Mouse (Mus musculus): ENCODE results near the gene Bud13. TPM values are rescaled to one million over a fixed set of nuclear protein-coding genes. Genes with fewer than 3 reads are reported as not detected.
"Not testable (repeated sequence)": the region's sequence is repeated elsewhere in the genome, so short reads cannot be mapped to it uniquely, and the experiment has no call there.

The Bud13 gene
- polyA plus RNA-seq, 1 experiment from 2014 or later, result 28.7 TPM

- 9% methylated on average over 4 of the region's 4 CpGs for WGBS
- H3K4me3 ChIP-seq, result no peak overlapping the region
- ATAC-seq (ENCODE audit: insufficient number of reproducible peaks, insufficient read depth, low FRiP score, low TSS enrichment, low read depth), result no peak
- H3K4me1 ChIP-seq, result peaks cover 18% of the 10 kb centered on the region
- no peaks in the 10 kb centered on the region for H3K27me3 ChIP-seq
- H3K4me2 ChIP-seq, result no peak overlapping the region
- no peaks in the 10 kb centered on the region for H3K9me3 ChIP-seq
- no peaks in the 10 kb centered on the region for H3K36me3 ChIP-seq
- H3K9ac ChIP-seq, result peak overlapping the region; percentile 17; the same call in 1 of the 2 replicates
- no peak overlapping the region for H3K27ac ChIP-seq
Observed at GRCm38 (mm10) chr9:46314507-46314906, 31.7 kb downstream of the Bud13 start.

DNA sequence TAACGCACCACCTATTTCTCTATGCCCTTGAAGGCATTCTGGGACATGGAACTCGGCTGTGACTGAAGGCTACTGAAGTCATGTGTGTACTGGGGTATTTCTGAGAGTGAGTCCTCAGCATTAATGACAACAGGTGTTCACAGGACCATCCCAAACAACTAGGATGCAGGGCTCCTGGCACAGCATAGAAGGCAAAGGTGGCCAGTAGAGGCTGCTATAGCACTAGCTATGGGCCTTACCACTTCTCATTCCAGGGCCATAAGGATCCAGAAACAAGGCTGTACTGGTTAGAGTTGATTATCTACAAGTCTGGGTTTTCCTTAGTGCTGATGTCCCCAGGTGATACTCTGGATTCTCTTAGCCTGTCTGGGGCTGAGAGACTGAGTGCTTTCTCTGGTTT lies 32.1 kb downstream of the Bud13 start:
- H3K4me3 ChIP-seq, result no peak overlapping the region
- no peaks in the 10 kb centered on the region for H3K27me3 ChIP-seq
- ATAC-seq (ENCODE audit: insufficient number of reproducible peaks, insufficient read depth, low FRiP score, low TSS enrichment, low read depth), result no peak
- no peaks in the 10 kb centered on the region for H3K36me3 ChIP-seq
- H3K27ac ChIP-seq, result no peak overlapping the region
- H3K9me3 ChIP-seq, result peaks cover 3% of the 10 kb centered on the region; the same call in 1 of the 2 replicates
- no peak overlapping the region for H3K9ac ChIP-seq
- WGBS, result 47% methylated on average over 2 of the region's 2 CpGs
- peaks cover 18% of the 10 kb centered on the region for H3K4me1 ChIP-seq
- H3K4me2 ChIP-seq, result no peak overlapping the region

- peaks cover 5% of the 10 kb centered on the region; the same call in 1 of the 2 replicates for H3K9me3 ChIP-seq
- peaks cover 18% of the 10 kb centered on the region for H3K4me1 ChIP-seq
- no peak overlapping the region for H3K4me2 ChIP-seq
- no peak for ATAC-seq (ENCODE audit: insufficient number of reproducible peaks, insufficient read depth, low FRiP score, low TSS enrichment, low read depth)
- no peaks in the 10 kb centered on the region for H3K36me3 ChIP-seq
- no peak overlapping the region for H3K27ac ChIP-seq
- no peak overlapping the region for H3K4me3 ChIP-seq
- WGBS, result 38% methylated on average over 11 of the region's 11 CpGs
- H3K9ac ChIP-seq, result no peak overlapping the region
- no peaks in the 10 kb centered on the region for H3K27me3 ChIP-seq
Observed at GRCm38 (mm10) chr9:46315807-46316365, 33.1 kb downstream of the Bud13 start.

DNA sequence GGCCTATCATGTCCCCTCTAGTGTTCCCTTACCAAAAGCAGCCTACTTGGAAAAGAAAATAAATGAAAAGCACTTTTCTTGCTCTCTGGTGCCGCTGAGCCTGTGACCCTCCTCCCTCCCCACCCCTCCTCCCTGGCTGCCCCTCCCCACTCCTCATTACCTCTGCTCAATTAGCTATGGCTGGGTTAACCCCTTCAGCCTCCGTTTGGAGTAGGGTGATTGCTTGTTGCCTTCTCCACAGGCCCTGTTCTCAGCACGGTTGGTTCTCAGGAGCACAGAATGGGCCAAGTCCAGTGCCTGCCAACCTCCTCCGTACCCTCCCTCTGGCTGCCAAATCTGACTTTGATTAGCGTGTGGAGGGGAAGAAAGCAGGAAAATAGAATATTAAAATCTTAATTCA lies 33.6 kb downstream of the Bud13 start:
- no peak overlapping the region for H3K9ac ChIP-seq
- no peak overlapping the region for H3K27ac ChIP-seq
- H3K36me3 ChIP-seq, result no peaks in the 10 kb centered on the region
- H3K4me3 ChIP-seq, result no peak overlapping the region
- H3K4me1 ChIP-seq, result peaks cover 18% of the 10 kb centered on the region
- H3K4me2 ChIP-seq, result no peak overlapping the region
- peaks cover 5% of the 10 kb centered on the region; the same call in 1 of the 2 replicates for H3K9me3 ChIP-seq
- no peak for ATAC-seq (ENCODE audit: insufficient number of reproducible peaks, insufficient read depth, low FRiP score, low TSS enrichment, low read depth)
- H3K27me3 ChIP-seq, result no peaks in the 10 kb centered on the region
- 12% methylated on average over 5 of the region's 5 CpGs for WGBS

DNA sequence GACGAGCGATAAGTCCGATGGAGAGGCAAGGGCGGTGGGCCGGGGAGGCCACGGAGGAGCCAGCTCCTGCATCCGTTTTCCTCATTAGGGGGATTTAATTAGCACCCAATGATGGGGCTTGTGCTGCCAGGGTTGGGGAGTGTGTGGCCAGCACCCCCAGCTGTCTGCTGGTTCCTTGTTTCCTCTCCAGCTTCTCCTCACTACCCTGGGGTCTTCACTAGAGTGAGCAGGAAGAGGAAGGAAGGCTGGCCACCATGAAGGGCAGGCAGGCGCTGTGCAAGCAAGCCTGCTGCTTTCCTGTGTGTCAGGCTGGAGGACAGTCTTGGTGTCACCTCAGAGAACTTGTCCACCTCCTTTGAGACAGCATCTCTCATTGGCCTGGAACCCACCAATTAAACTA lies 34.1 kb downstream of the Bud13 start:
- Histone ChIP-seq H3K4me3 (no peak overlapping the region), H3K27ac (no peak overlapping the region), H3K4me1 (peaks cover 18% of the 10 kb centered on the region), H3K36me3 (no peaks in the 10 kb centered on the region), H3K4me2 (no peak overlapping the region), H3K9me3 (peaks cover 5% of the 10 kb centered on the region; the same call in 1 of the 2 replicates), H3K9ac (no peak overlapping the region), H3K27me3 (no peaks in the 10 kb centered on the region)
- 57% methylated on average over 8 of the region's 8 CpGs for WGBS
- ATAC-seq (ENCODE audit: insufficient number of reproducible peaks, insufficient read depth, low FRiP score, low TSS enrichment, low read depth), result no peak

- Histone ChIP-seq H3K9ac (no peak overlapping the region), H3K9me3 (peaks cover 5% of the 10 kb centered on the region; the same call in 1 of the 2 replicates), H3K36me3 (no peaks in the 10 kb centered on the region), H3K4me1 (peaks cover 18% of the 10 kb centered on the region), H3K4me3 (no peak overlapping the region), H3K27ac (no peak overlapping the region), H3K27me3 (no peaks in the 10 kb centered on the region), H3K4me2 (no peak overlapping the region)
- WGBS, result 94% methylated on average over 3 of the region's 3 CpGs
- no peak for ATAC-seq (ENCODE audit: insufficient number of reproducible peaks, insufficient read depth, low FRiP score, low TSS enrichment, low read depth)
Observed at GRCm38 (mm10) chr9:46317957-46318356, 35.1 kb downstream of the Bud13 start.

GRCm38 (mm10) chr9:46319886-46320285 lies 37.1 kb downstream of the Bud13 start, which contains the start of gene 4931429L15Rik:
TSS of gene 4931429L15Rik (minus strand) at chr9:46319986.
- 89% methylated on average over 6 of the region's 6 CpGs for WGBS
- not testable (repeated sequence) for H3K9ac ChIP-seq; H3K36me3 ChIP-seq; H3K27ac ChIP-seq; H3K4me3 ChIP-seq; H3K9me3 ChIP-seq; H3K4me2 ChIP-seq; ATAC-seq (ENCODE audit: insufficient number of reproducible peaks, insufficient read depth, low FRiP score, low TSS enrichment, low read depth); H3K27me3 ChIP-seq
- peaks cover 15% of the 10 kb centered on the region for H3K4me1 ChIP-seq

DNA sequence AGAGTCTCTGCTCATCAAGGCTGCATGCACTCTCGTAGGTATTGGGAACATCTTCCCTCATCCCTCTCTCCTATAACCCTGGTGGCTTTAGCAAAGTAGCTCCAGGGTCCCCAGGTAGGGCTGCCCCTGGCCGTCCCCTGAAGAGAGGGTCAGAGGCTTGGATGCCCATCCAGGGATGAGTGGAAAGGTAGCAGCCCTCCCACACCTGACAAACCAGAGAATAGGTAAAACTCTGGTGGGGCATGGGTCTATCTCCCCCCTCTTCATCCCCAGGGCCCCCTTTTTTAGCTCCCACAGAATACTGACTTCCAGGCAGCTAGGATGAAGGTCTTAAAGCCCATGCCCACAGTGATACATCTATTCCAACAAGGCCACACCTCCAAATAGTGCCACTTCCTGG lies 37.7 kb downstream of the Bud13 start:
- H3K9me3 ChIP-seq, result peaks cover 5% of the 10 kb centered on the region; the same call in 1 of the 2 replicates
- no peaks in the 10 kb centered on the region for H3K27me3 ChIP-seq
- H3K27ac ChIP-seq, result no peak overlapping the region
- no peak overlapping the region for H3K4me3 ChIP-seq
- peaks cover 15% of the 10 kb centered on the region for H3K4me1 ChIP-seq
- 87% methylated on average over 2 of the region's 2 CpGs for WGBS
- H3K9ac ChIP-seq, result no peak overlapping the region
- H3K4me2 ChIP-seq, result no peak overlapping the region
- ATAC-seq (ENCODE audit: insufficient number of reproducible peaks, insufficient read depth, low FRiP score, low TSS enrichment, low read depth), result no peak
- no peaks in the 10 kb centered on the region for H3K36me3 ChIP-seq

DNA sequence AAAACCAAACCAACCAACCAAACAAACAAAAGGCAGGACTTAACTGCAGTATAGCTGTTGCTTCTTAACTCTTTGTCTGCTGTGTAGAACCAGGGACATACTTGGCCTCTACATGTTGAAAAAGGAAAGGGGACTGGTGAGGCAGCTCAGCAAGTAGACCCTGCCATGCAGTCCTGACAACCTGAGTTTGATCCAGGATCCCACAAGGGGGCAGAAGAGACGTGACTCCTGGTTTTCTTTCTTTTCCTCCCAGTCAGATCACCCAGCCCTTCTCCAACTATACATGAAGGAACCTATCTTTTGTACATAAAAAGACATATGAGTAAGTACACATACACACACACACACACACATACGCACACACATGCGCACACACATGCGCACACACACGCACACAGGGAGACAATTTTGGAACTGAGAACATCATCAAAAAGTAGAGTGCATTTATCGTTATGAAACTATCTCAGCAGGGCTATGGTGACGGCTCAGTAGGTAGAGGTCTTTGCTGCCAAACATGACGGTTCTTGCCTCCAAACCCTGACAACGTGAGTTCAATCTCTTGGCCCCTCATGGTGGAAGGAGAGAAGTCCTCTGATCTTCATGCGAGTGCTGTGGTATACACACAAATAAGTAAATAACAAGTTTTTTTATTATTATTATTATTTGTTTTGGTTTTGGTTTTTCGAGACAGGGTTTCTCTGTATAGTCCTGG lies 44.0 kb downstream of the Bud13 start:
- peaks cover 16% of the 10 kb centered on the region for H3K4me1 ChIP-seq
- whole genome bisulfite sequencing, result 90% methylated on average over 11 of the region's 11 CpGs
- H3K36me3 ChIP-seq, result no peaks in the 10 kb centered on the region
- H3K4me2 ChIP-seq, result no peak overlapping the region
- H3K9me3 ChIP-seq, result no peaks in the 10 kb centered on the region
- H3K4me3 ChIP-seq, result no peak overlapping the region
- H3K9ac ChIP-seq, result no peak overlapping the region
- H3K27me3 ChIP-seq, result 0 out of 2 replicates have a peak, but pooled peaks cover 9% of the 10 kb centered on the region
- no peak overlapping the region for H3K27ac ChIP-seq
- no peak for ATAC-seq (ENCODE audit: insufficient number of reproducible peaks, insufficient read depth, low FRiP score, low TSS enrichment, low read depth)

DNA sequence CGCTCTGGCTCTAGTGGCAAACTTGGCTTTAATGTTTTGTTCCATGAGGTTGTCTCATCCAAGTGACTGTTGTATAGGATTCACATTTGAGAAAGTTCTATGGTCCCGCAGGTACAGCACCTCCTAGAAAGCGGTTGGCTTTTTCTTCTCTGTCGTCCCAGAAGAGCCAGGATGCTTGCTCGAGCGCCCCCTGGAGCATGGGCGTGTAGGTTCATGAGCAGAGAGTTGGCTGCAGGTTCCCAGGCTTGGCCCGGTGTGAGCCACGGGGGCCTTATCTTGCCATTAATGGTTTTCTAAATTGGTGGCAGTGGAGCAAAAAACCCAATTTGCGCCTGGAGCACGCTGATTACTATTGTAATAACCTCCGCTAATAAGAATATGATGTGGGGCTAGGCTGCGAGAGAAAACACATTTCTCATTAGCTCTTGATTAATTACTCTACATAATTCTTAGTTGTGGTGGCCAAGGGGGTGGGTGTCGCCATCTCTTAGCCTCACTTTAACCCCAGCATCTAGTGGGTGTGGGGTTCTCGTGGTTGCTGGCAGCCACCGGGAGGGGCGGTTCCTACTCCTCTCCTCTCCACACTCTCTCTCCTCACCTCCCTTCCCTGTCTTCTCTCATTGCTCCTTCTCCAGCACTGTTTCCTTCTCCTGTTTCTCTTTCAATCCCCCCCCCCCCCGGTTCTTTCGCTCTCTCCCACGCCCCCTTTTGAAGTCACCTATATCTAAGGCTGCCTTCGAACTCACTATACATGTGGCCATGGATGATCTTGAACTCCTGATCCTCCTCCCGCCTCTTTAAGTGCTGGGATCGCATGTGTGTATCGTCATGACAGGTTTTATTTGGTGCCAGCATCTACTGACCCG lies 45.1 kb downstream of the Bud13 start:
- Histone ChIP-seq H3K36me3 (no peaks in the 10 kb centered on the region), H3K27ac (no peak overlapping the region), H3K4me3 (0 out of 2 replicates have a peak overlapping the region, but pooled peaks have one; percentile 31), H3K4me2 (peak overlapping the region; percentile 61), H3K9ac (peak overlapping the region; percentile 67; the same call in 1 of the 2 replicates), H3K27me3 (0 out of 2 replicates have a peak, but pooled peaks cover 14% of the 10 kb centered on the region), H3K9me3 (no peaks in the 10 kb centered on the region), H3K4me1 (peaks cover 16% of the 10 kb centered on the region)
- no peak for ATAC-seq (ENCODE audit: insufficient number of reproducible peaks, insufficient read depth, low FRiP score, low TSS enrichment, low read depth)
- 72% methylated on average over 25 of the region's 25 CpGs for WGBS

- H3K4me3 ChIP-seq, result peak overlapping the region; percentile 31
- ATAC-seq (ENCODE audit: insufficient number of reproducible peaks, insufficient read depth, low FRiP score, low TSS enrichment, low read depth), result 0 out of 2 replicates have a peak, but pooled peaks have one; percentile 46
- WGBS, result 7% methylated on average over 30 of the region's 30 CpGs
- H3K9ac ChIP-seq, result peak overlapping the region; percentile 67
- H3K9me3 ChIP-seq, result no peaks in the 10 kb centered on the region
- H3K36me3 ChIP-seq, result no peaks in the 10 kb centered on the region
- peaks cover 16% of the 10 kb centered on the region for H3K4me1 ChIP-seq
- peak overlapping the region; percentile 44; the same call in 1 of the 2 replicates for H3K27ac ChIP-seq
- H3K27me3 ChIP-seq, result 0 out of 2 replicates have a peak, but pooled peaks cover 18% of the 10 kb centered on the region
- peak overlapping the region; percentile 61 for H3K4me2 ChIP-seq
Observed at GRCm38 (mm10) chr9:46328572-46329249, 45.9 kb downstream of the Bud13 start.

All from embryonic facial prominence, embryonic 13.5 days (tissue).